Mouse (Mus musculus): ENCODE measurements around the gene Pkn1.

The Pkn1 gene

DNA sequence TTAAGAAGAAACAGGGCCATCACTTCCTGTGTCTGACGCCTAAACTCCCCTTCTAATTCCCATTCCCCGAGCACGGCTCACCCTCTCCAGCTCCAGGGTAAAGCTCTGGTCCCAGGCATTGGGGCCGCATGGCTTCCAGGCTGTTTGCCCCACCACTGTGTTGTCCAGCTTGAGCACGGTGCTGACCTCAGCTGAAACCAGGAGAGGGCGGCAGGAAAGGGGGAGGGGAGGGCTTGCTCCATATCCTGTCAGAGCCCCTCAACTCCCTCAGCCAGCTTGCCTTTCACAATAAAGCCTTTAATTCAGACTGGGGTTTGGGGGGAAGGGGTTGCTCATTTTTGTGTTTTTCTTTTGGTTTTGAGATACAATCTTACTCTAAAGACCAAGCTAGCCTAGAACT lies 17.9 kb downstream of the Pkn1 start:
- no peak for DNase-seq

DNA sequence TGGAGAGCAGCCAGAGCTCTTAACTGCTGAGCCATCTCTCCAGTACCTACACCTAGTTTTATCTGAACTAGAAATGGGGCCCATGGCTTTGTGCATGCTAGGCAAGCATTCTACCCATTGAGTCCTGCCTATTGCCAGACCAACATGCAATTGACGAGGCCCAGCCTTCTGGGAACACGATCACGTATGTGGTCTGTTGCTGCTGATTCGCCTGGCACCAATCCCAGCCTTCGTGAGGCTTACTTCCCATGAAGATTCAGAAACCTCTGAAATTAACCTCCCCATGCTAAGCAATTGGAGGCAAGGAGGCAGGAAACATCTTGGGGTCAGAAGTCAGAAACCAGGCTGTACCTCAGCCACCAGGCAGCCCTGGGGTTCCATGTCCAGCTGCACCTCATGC lies 18.4 kb downstream of the Pkn1 start:
- DNase-seq = no peak

DNA sequence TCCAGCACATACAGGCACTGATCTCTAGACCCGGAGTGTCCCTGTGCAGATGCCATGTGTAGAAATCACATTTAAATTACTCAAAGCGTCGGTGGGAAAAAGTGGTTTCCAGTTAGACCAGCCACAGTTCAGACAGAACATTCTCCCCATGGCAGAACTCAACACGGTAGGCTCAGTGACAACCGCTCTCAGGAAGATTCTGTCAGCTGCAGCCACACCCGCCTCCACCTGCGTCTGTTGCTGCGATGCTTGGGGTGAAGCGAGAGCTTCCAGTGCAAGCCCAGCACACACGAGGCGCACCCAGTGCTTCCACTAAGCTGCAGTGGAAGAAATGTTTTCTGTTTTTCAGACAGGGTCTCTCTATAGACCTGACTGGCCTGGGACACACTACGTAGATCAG lies 19.1 kb downstream of the Pkn1 start:
- DNase-seq = no peak

DNA sequence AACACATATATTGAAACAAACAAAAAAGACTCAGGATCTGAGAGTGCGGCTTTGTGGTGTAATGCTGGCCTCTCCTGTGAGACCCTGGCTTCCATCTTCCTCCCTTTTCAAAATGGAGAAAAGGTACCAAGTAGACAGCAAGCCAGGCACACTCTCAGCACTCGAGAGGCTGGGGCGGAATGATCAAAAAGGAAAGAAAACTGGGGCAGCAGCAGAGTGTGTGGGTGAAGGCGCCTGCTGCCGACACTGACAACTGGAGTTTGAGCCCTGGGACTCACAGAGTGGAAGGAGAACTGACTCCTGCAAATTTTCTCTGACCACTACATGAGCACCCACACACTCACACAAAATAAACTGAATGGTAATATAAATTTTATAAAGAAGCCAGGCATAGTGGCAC lies 24.5 kb downstream of the Pkn1 start:
- no peak for DNase-seq

DNA sequence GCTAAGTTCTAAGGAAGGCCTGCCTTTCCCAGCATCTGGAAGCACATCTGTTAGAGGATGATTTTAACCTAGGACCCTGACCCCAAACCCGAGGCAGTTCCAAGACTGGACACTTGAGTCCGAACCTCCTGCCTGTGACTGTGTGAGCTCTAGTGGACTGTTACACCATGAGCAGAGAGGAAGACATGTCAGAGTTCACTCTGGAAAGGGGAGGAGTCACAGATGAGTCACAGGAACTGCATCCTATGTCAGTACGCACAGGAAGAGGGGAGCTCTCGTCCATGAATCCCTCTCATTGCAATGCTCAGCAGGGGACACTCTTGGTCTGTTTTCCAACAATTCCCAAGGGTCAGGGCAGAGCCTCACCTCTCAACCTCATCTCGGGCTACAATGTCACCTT lies 26.0 kb downstream of the Pkn1 start:
- no peak for DNase-seq

DNA sequence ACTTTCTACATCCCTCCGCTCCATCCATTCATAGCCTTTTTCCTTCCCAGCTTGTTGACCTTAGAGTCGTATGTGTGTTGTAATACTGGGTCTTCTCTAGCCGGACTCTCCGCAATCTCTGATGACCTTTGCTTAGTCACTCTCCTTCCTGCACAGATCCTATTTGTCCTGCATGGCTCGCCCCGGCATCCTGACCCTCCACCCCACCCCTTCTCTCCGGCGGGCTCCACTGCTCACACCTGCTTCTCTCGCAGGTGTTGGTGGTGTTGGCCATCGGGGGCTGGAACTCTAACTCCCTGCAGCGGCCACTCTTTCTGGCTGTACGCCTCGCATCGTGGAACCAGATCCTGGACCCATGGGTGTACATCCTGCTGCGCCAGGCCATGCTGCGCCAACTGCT lies 30.0 kb downstream of the Pkn1 start:
- no peak for DNase-seq

DNA sequence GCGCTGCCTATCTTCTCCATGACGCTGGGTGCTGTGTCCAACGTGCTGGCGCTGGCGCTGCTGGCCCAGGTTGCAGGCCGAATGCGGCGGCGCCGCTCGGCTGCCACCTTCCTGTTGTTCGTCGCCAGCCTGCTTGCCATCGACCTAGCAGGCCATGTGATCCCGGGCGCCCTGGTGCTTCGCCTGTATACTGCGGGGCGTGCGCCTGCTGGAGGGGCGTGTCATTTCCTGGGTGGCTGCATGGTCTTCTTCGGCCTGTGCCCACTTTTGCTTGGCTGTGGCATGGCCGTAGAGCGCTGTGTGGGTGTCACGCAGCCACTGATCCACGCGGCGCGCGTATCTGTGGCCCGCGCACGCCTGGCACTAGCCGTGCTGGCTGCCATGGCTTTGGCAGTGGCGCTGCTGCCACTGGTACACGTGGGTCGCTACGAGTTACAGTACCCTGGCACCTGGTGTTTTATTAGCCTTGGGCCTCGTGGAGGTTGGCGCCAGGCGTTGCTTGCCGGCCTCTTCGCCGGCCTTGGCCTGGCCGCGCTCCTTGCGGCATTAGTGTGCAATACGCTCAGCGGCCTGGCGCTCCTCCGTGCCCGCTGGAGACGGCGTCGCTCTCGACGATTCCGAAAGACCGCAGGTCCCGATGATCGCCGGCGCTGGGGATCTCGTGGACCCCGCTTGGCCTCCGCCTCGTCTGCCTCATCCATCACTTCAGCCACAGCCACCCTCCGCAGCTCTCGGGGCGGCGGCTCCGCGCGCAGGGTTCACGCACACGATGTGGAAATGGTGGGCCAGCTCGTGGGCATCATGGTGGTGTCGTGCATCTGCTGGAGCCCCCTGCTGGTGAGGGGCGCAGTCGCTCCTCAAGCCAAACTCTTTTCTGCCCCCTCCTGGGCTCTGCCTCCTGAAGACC lies 30.7 kb downstream of the Pkn1 start:
- peak; percentile 55 for DNase-seq

DNA sequence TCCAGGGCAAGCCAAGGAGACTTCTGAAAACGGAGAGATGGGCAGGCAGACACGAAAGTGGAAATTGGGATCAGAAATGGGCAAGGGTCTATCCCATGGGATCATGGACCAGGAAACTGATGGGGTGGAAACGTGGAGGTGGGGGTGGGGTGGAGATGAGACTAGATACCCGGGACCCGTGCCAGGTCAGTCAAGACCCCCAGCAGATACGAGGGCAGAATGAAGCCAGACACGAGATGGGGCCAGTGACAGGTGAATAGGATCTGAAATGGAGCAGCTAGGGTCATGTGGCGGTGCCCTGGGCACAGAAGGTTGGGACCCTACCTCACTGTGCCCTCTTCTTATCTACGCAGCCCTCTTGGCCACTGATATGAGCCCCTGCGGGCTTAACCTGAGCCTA lies 31.5 kb downstream of the Pkn1 start:
- DNase-seq = no peak

DNA sequence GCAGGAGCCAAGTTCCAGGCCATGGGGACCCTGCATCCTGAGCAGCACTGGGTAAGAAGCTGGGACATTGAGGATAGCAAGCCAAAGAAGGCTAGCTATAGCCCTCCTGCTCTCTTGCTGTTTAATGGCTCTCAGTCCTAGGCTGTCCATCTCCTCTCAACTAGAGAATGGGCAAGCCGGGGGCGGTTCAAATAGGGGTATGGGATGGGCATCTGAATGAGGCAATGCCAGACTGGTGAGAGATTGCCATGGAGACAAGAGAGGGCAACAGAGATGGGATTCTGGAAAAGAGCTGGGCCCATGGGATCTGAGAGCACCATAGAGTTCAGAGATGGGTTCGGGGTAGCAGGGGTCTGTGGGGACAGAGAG lies 32.1 kb downstream of the Pkn1 start:
- no peak for DNase-seq

DNA sequence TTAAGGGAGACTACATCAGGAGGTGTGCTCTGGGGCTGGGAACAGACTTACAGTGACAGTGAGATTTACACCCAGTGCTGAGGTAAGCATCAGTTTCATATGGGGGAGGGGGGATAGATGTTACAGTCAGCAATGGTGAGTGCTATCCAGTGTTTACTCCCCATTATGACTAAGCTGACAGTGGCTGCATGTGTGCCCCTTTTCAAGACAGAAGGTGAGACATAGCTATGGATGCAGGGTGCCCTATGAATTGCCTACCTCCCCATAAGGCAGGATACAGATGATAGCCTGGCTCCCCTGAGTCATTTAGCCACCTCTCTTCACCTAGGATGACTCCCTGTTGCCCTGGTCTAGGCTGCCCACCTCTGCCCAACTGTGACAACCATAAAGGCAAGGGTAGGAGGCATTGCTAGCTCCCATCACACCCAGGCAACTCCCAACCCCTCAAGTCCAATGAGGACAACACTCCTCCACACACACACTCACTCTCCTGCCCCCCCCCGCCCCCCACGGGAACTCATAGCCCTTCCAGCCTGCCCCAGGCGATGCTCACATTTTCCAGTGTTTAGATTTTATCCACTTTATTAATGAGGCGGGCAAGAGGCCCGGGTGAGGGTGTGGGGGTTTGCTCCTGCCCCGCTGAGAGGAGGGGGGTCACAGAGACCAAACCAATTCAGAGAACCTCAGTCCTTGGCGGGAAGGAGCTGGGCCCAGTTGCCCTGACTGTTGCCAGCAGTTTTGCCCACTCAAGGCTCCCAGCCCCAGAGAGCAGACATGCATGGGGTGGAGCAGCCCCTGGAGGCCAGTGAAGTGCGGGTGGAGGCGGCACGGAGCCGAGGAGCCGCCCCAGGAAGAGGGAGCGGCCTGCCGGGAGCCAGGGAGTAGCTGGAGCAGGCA lies 32.8 kb downstream of the Pkn1 start, which contains the start of gene Ptger1:
Gene Ptger1 (plus strand): TSS at position 710 of the 897 bp plus-strand sequence.
- DNase-seq = no peak

DNA sequence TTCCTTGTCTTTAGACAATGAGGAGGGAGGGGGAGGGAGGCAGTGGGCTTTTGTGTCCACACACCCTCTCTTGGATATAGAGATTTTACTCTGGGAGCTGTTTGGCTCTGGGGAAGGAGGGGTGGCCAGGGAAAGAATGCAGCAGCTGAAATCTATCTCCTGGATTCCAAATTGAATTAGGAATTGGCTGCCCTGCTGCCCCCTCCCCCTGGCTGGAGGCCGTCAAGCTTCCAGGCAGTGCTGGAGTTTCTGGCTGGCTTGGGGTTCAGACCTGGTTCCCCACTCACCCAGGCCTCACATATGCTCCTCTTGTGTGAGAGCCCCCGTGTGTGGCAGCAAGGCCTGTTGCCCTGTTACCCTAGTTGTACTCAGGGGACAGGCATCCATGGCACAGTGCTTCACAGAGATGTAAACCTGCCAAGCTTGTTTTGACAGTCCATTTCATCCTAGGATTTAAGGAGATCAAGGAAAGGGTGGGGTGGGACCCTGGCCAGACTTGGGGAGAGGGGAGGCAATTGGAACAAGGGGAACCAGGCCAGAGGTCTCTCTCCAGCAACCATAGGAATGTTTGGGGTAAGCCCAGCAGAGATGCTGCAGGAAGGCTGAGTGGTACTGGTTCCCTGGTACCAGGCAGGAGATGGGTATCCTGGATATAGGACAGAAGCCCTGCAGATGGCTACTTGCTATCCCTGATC lies 33.9 kb downstream of the Pkn1 start:
- no peak for DNase-seq

DNA sequence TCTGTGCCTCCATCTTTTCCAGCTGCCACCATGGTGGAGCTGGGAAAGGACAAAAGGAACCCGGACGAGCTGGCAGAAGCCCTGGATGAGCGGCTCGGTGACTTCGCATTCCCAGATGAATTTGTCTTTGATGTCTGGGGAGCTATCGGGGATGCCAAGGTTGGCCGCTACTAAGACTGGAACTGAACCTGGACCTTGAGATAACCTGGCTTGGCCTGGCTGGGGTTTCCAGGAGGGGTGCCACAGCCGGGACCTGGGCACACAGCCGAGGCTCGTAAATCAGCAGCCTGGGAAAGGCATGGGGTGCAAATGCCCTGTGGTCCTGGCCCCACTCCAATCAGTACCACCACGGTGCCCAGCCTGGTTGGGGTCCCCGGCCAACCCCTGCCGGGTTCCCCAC lies 34.9 kb downstream of the Pkn1 start:
- DNase-seq = no peak

DNA sequence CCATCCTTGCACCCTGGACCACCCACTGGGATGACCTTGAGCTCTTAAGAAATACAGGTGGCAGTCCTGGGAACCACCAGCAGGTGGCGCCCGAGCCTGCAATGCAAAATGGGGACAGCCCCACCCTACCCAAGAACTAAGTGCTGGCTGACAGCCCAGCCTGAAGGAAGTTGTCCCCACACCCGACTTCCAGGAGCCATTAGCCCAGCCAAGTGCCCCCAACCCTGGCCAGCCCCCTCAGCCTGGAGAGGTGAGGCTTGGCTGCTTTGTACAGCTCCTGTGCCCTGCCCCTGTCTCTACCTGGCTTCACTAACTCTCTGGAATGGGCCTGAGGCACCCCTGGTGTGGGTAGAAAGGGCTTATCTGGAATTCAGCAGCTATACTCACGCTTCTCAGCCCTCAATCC lies 36.6 kb downstream of the Pkn1 start:
- peak; percentile 92 for DNase-seq

DNA sequence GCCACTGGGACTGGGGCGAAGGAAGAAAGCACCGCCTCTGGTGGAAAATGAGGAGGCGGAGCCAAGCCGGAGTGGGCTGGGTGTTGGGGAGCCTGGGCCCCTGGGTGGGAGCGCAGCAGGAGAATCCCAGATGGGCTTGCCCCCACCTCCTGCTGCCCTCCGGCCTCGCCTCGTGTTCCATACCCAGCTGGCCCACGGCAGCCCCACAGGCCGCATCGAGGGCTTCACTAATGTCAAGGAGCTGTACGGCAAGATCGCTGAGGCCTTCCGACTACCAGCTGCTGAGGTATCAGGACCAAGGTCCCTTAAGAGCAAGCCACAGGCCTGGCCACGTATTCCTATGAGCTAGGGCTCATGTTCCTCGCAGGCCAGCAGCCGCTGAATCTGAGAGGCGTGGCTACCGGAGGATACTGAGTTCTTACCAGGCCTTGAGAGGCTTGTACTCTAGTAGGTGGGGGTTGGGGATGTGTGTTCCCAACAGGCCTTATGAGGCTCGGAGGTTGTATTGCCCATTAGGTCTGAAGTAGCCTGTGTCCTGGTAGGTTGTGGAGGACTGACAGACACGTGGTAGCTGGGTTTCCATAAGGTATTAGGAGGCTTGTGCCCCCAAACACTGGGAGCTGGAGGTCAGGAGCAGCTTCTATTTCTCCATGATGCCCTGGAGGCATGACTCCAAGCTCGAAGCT lies 37.8 kb downstream of the Pkn1 start:
- no peak for DNase-seq

DNA sequence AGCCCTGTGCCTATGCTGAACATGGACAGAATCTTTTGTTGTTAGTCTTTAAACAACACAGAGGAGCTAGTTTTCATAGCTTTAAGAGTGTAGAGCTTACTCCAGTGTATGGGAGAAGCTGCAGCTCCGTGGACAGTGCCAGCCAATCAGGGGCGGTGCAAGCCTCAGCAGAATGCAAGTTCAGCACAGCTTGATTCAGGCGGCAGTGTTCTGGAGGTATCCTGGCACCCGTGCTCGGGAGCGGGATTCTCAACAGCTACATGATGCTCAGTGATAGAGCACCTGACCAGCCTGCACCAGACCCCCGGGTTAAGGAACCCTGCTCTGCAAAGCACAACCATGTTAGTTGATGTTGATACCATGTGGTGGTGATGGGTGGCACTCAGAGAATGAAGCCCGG lies 38.4 kb downstream of the Pkn1 start:
- no peak for DNase-seq

DNA sequence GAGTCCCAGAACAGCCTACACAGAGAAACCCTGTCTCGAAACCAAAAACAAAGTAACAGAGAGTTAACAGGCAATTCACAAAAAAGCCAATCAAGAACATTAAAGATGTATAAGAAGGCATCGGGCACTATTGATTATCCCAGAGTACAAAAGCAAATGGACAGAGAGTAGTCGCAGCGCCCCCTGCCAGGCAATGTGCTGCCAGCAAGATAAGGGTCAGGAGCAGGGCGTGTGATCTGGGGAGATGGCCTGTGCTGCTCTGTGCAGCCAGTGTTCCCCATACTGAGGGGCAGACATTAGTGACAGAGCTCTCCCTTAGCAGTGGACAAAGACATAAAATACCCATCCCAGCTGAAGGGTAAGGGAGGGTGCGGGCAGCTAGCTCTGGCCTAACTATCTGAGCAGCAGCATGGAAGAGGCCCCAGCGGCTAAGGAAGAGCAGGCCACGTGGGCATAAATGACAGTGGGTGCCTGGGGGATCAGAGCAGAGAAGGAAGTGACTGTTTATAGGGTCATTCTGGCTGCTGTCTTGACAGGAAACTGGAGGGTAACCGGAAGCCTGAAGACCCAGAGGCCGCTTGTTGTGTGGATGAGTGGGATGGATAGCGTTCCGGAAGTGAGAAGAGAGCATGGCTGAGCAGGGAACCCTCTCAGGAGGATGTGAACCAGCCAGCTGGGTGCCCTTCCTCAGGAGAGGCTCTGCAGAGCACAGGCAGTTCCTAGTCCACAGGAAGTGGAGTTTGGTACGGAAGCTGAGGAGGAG lies 42.3 kb downstream of the Pkn1 start:
- DNase-seq = no peak

DNA sequence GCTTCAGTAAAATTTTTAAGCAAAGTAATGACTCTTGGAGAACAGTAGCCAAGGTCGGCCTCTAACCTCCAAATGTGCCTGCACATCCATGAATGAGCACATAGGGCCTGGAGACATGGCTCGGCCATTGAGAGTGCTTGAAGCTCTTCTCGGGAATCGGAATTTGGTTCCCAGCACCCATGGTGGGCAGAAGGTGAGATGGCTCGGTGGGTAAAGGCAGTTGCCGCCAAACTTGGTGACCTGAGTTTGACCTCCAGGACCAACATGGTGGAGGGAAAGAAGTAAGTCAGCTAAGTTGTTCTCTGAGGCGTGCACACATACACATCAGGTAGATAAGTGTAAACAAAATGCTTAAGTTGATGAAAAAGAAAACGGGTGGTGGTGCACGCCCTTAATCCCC lies 42.9 kb downstream of the Pkn1 start:
- DNase-seq = no peak

DNA sequence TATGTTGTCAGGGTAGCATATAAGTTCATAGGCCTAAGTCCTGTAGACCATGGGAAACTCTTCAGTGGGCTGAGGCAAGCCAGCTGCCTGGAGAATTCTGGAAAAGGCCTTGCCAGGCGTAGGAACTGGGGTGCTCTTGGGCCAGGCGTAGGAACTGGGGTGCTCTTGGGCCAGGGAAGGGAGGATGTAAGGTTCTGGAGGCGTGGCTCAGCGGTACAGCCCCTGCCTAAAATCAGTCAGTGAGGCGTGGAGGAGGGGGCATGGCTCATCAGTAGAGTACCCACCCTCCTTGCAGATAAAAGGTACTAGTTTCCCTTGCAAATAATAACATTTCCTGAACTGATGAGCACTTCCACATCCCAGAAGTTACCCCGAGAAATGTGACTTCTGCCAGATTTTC lies 44.3 kb downstream of the Pkn1 start:
- no peak for DNase-seq

DNA sequence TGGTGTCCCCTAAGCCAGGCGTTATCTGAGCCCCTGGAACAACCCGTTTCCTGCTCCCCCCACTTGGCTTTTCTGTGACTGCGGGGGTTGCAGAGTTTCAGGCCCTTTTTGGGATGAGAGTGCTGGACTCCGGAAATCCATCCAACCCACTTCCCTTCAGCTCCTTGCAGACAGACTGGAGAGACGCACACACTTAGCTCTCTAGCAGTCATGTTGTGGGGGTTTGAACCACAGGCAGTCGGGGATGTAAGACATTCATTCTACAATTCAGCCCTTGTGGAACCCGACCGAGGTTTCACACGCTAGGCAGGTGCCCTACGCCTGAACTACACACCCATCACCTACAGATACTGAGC lies 45.3 kb downstream of the Pkn1 start:
- DNase-seq = peak; percentile 36

DNA sequence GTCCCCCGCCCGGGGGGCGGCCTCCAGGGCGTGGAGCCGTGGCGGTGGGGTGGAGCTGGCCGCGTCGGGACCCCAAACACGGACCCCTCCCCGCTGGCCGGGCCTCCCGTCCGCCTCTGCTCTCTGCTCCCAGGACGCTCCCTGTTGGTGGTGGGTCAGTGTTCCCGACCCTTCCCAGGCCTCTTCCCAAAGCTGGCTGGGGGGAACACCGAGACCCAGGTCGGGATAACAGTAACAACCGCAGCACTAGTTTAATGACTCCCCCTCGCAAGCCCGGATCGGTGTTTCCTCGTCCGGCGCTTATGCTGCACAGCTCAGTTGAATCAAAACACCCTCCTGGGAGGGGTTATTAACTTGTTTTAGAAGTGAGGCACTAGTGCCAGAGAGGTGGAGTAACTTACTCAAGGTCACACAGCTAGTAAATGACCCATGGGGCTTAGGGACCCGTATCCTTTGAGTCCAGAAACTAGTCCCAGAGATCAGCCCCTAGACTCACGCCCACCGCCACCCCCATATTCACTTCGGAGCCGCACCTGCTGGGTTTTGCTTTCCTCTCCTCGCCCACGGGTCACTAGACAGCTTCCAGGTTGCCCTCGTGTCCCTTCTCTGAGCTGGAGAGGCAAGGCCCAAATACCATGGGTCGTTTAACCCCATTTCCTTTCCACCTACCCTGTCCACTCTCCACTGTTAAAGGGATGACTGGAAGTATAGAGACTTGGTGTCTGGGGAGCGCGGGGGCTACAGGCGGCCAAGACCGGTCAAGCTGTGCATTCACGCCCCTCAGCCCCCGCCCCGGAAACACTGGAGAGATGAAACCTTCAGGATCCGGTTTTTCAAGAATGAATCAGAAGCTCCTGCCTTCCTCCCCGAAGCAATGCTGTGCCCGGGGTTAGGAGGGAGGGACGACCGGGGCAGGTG lies 46.0 kb downstream of the Pkn1 start:
- no peak for DNase-seq
